Mouse (Mus musculus) adrenal gland, adult 2 months (tissue): ENCODE results near the gene Oas3. TPM values are rescaled to one million over a fixed set of nuclear protein-coding genes. Genes with fewer than 3 reads are reported as not detected.
"Not testable (repeated sequence)": the region's sequence is repeated elsewhere in the genome, so short reads cannot be mapped to it uniquely, and the experiment has no call there.

ENCODE experiments used
- DNase-seq: peaks from one replicate; pipeline ENCODE4 v3.0.0; 2021
- long read RNA-seq: library from polyadenylated mRNA; stranded (forward); transcript quantifications from one replicate; pipeline ENCODE4 v2.0.0, GENCODE M21; 2021
- polyA plus RNA-seq: library from polyadenylated mRNA; depleted of rRNA; stranded (reverse); fragments of >200 nt; gene quantifications from 2 replicates; pipeline ENCODE4 v1.2.3, GENCODE M21; 2012; rRNA removed
- total RNA-seq, 2 experiments: library from RNA; stranded (reverse); gene quantifications; 2 replicates each; pipeline ENCODE4 v1.2.3; 2021

Gene Oas3
- total RNA-seq (under 1 TPM; 0.31 to 0.72 TPM), polyA plus RNA-seq (1.5 and 1.6 TPM in 2 replicates)
- long read RNA-seq, result 0 reads

- DNase-seq, result no peak
Measured at GRCm38 (mm10) chr5:120777478-120777877, at the start of gene Oas3. TSS of gene Oas3 (minus strand) at chr5:120777661.

DNA sequence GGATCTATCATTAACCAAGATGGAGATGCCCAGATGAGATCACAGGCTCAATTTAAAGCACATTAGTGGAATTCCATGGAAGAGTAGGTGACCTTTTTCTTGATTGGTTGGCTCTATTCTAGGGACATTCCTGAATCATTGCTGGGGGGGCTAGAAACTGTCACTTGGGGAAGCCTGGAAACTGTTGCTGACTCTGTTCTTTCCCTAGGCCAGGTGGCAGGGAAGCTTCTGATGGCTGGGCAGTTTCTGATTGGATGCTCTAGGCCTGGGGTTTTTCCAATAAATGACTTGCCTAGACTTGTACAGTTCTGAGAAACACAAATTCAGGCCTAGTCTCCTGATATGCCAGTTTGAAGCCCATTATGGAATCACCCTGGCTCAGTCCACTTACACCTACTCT is 41.5 kb upstream of the Oas3 start:
- DNase-seq, result no peak

GRCm38 (mm10) chr5:120815949-120816348 is 38.5 kb upstream of the Oas3 start:
- no peak for DNase-seq

DNA sequence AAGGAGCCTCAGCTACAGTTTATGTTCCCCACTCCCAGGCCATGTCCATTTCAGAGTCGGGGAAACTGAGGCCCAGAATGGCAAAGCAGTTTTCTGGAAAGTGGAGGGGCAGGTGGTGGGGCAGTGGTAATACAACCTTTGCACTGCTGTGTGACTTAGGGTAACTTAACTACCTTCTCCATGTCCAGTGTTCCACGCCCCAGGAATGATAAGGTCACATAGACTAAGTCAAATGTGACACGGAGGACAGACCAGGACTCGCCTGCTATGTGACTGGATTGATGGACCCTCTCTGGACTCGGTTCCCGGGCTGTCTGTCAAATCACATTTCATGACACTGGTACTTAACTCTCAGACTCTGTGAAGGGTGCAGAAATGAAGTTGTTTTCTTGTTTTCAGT is 35.6 kb upstream of the Oas3 start:
- DNase-seq, result no peak

DNA sequence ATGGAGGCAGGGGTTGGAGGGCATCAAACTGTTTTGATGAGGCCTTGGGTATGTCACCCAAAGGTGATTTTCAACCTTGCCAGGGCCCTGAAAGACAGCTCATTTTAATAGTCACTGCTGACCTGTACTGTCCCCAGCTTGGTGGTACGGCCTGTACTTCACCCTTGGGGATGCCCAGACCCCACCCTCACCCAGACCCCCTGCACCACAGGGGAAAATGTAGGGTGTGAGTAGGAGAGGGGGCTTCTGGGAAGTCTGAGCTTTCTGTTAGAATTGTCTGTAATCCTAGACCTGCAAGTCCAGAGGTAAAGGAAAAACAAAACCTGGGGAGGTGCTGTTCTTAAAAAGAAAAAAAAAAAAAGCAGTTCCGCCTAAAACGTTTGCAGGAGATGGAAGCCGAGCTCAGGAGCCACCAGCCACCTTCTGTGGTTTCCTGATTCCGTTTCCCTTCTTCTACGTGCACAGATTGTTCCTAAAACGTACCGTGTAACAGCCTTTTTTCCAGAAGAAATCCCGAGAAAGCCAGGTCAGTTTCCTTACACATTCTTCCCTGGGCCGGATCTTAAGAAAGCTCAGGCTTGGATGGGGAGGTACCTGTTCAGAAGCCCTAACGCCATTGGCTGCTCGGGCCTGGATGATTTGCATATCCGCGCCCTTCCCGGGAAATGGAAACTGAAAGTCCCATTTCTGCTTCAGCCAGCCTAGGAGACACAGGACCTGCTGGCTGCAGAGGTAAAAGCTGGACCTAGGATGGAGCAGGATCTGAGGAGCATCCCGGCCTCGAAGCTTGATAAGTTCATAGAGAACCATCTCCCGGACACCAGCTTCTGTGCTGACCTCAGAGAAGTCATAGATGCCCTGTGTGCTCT is 34.7 kb upstream of the Oas3 start, which contains the start of gene Oas1c:
Oas1c (minus strand) TSS at position 564 of the 869 bp plus-strand sequence.
- DNase-seq, result peak; percentile 91

- DNase-seq, result no peak
Measured at GRCm38 (mm10) chr5:120809171-120809570, 31.7 kb upstream of the Oas3 start.

DNA sequence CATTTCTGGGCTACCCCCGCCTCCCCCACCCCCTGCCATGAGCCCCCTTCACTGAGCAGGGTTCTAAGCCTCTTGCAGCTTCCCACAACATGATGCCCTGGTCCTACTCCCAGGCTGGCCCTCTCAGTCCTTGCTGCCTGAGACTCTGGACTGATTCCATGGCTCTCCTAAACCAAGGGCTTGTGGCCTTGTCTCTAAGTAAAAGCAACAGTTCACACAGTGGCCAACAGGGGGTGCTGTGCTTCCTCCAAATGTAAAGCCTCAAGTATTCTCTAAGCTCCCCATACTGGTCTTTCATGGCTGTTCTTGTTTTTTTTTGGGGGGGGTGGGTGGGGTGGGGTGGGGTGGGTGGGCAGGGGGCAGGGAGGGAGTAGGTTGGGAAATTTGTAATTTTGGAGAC is 29.0 kb upstream of the Oas3 start:
- DNase-seq, result no peak

GRCm38 (mm10) chr5:120803596-120803995 is 26.1 kb upstream of the Oas3 start:
- DNase-seq, result no peak

- DNase-seq, result not testable (repeated sequence)
Measured at GRCm38 (mm10) chr5:120798943-120799342, 21.5 kb upstream of the Oas3 start.

DNA sequence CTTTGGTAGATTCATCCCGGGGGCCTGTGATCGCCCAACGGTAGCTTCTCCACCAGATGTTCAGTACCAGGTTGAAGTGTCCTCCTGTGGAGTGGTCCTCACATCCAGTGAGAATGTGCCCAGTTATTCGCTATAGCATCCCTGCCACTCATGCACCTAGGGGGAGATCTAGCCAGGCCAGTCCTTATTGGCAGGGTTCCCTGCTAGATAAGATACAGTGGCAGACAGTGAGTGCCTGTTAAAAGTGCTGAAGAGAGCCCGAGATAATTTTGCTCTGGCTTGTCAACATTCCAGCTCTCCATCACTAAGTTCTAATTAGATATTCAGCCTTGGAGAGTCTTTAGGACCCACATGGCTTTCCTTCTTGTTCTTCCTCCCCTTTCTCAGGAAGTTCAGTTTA is 20.7 kb upstream of the Oas3 start:
- not testable (repeated sequence) for DNase-seq

DNA sequence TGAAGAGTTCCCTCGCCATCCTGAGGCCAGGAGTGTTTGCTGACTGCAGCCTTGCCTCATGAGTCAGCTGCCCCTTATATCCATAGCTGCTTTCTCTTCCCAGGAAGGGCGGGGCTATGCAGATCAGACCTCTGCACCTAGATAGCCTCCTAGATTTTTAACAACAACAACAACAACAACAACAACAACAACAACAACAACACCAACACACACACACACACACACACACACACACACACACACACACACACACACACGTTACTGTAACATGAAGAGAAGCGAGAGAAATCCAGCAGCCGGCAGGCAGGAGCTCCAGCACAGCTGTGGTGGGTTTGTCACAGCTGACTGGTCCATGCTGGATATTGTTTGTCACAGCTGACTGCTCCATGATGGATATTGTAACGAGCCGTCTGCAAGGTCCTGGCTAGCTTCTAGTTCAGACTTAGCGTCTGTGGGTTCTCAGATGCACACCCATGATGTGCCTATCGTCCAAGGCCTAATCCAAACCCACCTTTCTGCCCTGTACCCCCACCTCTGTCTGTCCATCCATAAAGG is 18.1 kb upstream of the Oas3 start, which contains the start of gene Oas1e:
Oas1e (minus strand) TSS at position 51 of the 555 bp plus-strand sequence.
- DNase-seq, result not testable (repeated sequence)

DNA sequence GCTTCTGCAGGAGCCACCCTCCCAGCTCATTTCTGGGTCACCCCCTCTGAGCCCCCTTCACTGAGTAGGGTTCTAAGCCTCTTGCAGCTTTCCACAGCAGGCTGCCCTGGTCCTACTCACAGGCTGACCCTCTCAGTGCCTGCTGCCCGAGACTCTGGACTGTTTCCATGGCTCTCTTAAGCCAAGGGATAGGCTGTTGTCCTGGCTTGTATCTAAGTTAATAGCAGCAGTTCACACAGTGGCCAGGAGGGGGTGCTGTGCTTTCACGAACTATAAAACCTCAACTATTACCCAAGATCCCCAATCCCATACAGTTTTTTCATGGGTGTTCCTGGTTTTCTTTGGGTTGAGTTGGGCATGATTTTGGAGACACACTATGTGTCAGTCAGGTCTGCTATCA is 15.6 kb upstream of the Oas3 start:
- no peak for DNase-seq

- DNase-seq, result no peak
Measured at GRCm38 (mm10) chr5:120787042-120787441, 9.6 kb upstream of the Oas3 start.

DNA sequence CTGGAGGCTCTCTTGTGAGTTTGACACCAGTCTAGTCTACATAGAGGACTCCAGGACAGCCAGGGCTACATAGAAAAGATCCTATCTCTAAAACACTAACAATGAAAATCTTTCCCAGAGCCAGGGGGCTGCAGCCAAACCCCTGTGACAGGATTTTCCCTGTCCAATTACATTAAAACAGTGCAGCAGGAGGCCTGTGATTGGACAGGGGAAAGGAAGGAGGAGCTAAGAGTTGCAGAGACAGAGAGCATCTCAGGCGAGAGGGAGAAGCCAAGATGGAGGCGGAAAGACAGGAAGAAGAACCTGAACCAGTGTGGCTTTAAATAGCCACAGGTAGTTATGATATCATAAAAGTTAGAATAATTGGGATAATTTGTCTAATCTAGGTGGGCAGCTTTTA is 5.0 kb upstream of the Oas3 start:
- DNase-seq, result no peak

- DNase-seq, result no peak
Measured at GRCm38 (mm10) chr5:120781646-120782045, 4.2 kb upstream of the Oas3 start.

DNA sequence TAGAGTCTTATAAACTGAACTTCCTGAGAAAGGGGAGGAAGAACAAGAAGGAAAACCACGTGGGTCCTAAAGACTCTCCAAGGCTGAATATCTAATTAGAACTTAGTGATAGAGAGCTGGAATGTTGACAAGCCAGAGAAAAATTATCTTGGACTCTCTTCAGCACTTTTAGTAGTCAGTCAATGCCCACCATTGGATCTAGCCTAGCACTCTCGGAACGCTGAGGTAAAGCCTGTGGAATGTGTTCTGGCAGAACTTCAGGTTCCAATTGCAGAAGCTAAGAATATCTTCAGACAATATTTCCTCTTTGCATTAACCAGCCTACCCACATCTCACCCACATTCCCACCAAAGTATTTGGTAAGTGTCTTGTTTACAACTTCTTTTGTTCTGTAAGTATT is 2.5 kb upstream of the Oas3 start:
- DNase-seq, result no peak

- no peak for DNase-seq
Measured at GRCm38 (mm10) chr5:120778941-120779340, 1.5 kb upstream of the Oas3 start.

- DNase-seq, result no peak
Measured at GRCm38 (mm10) chr5:120776801-120777200, 660 bp downstream of the Oas3 start.

- DNase-seq, result no peak
Measured at GRCm38 (mm10) chr5:120775287-120775985, 2.0 kb downstream of the Oas3 start.

DNA sequence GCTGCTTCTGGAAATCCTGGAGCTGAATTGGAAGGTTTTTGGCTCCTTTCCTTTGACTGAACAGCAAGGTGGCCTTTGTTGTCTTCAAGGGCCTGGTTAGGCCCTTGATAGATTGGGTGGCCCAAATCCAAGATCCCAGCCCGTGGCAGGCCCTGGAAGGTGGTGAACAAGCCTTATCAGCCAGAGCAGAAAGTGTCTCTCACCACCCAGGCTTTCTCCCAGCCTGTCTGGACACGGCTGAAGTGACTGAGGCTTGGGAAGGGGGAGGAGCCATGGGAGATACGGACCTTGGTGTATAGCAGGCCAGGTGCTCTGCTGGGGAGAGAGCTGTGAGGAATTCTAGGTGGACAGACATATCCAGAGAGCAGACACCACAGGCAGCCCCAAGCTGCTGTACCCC is 8.1 kb downstream of the Oas3 start:
- no peak for DNase-seq

GRCm38 (mm10) chr5:120765010-120765409 is 12.5 kb downstream of the Oas3 start:
- no peak for DNase-seq

DNA sequence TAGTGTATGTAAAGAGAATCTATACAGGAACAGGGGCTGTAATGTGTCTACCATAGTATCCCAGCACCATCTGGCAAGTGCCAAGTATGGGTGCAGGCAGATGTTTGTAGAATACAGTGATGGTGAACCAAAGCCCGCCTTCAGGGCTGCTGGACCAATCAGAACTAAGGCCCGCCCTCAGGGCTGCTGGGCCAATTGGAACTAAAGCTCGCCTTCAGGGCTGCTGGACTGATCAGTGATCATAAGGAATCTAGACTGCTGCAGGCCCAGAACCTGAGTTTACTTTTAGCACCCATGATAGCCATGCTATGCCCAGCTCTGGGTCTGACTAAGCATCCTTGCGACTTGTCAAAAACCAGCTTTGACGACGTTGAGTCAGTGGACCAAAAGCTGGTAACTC is 15.6 kb downstream of the Oas3 start:
- DNase-seq, result peak; percentile 27

DNA sequence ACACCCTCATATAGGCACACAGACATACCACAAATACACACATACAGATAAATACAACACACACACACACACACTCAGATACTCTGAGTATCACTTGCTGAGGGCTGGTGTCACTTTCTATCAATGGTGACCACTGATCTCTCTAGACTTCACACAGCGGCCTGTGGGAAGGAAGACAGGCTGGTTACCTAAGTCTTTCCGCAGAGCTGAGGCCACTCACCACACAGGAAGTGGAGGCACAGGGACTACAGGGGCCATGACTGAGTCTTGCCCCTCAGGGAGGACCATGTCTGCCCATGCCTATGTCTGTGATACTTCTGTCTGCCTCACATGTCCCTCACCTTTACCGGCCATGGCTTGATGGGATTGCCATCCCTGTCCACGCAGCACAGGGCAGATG is 23.2 kb downstream of the Oas3 start:
- DNase-seq, result no peak
